Mouse (Mus musculus) kidney, postnatal 0 days (tissue): ENCODE results near the gene Gm10972. TPM values are rescaled to one million over a fixed set of nuclear protein-coding genes. Genes with fewer than 3 reads are reported as not detected.
"Not testable (repeated sequence)": the region's sequence is repeated elsewhere in the genome, so short reads cannot be mapped to it uniquely, and the experiment has no call there.

ENCODE experiments used
- ATAC-seq: fragments of 200-750 bp; cut with Nextera tagmentation; replicated peaks from 2 replicates; pipeline ENCODE4 v1.8.0; 2017; ENCODE audit warnings: low read depth, moderate number of reproducible peaks, moderate TSS enrichment, moderate library complexity; ENCODE audit not compliant: low FRiP score
- DNase-seq: peaks from one replicate; pipeline ENCODE4 v3.0.0-alpha.2; 2016; ENCODE audit warnings: low spot score
- H3K27ac ChIP-seq: fragments of 300-500 bp; sonication (generic); 2 replicates; pipeline ENCODE4 v1.5.1; 2014; ENCODE audit warnings: mild to moderate bottlenecking
- H3K27me3 ChIP-seq: fragments of 300-500 bp; sonication (generic); 2 replicates; pipeline ENCODE4 v1.6.1; 2014; ENCODE audit warnings: low read length, mixed read lengths; ENCODE audit not compliant: insufficient read depth
- H3K36me3 ChIP-seq: fragments of 300-500 bp; sonication (generic); 2 replicates; pipeline ENCODE4 v1.6.1; 2014; ENCODE audit warnings: low read length, mixed read lengths; ENCODE audit not compliant: insufficient read depth
- H3K4me1 ChIP-seq: fragments of 300-500 bp; sonication (generic); replicated peaks from 2 replicates; pipeline ENCODE4 v1.6.1; 2014; ENCODE audit warnings: antibody characterized with exemption, low read length, mixed read lengths; ENCODE audit not compliant: insufficient read depth
- H3K4me2 ChIP-seq: fragments of 300-500 bp; sonication (generic); 2 replicates; pipeline ENCODE4 v1.6.1; 2014; ENCODE audit warnings: mild to moderate bottlenecking, low read length, moderate library complexity, mixed read lengths
- H3K4me3 ChIP-seq: fragments of 300-500 bp; sonication (generic); replicated peaks from 2 replicates; pipeline ENCODE4 v1.5.1; 2014; ENCODE audit warnings: low read depth, low read length
- H3K9ac ChIP-seq: fragments of 300-500 bp; sonication (generic); 2 replicates; pipeline ENCODE4 v1.6.1; 2014; ENCODE audit warnings: low read depth, low read length
- H3K9me3 ChIP-seq: fragments of 300-500 bp; sonication (generic); replicated peaks from 2 replicates; pipeline ENCODE4 v1.6.1; 2016; ENCODE audit warnings: low read length, inconsistent platforms, mixed read lengths
- CTCF ChIP-seq: IDR thresholded peaks from 2 replicates; pipeline ENCODE4 v1.5.1; 2016; ENCODE audit warnings: antibody characterized with exemption, low read depth, mild to moderate bottlenecking, moderate library complexity
- WGBS: fragments of 180-500 bp; shearing (Covaris S2); extraction: QIAGEN DNeasy Blood & Tissue Kit; methylation state at CpG from one replicate; pipeline ENCODE4 v1.1.7; 2014; 5-methylcytosine and 5-hydroxymethylcytosine counted together
- polyA plus RNA-seq: library from polyadenylated mRNA; unstranded; fragments of >200 nt; fragmentation: Nextera tagmentation; extraction: Ambion mirVana; gene quantifications from 2 replicates; pipeline ENCODE4 v1.2.1, GENCODE M21; 2015

Gm10972 gene
- not detected in 2 replicates for polyA plus RNA-seq

GRCm38 (mm10) chr3:94642495-94643162, at the start of gene Gm10972:
Gene Gm10972 (plus strand): TSS chr3:94643112.
- not testable (repeated sequence) for H3K9ac ChIP-seq, H3K9me3 ChIP-seq, H3K36me3 ChIP-seq, DNase-seq, H3K4me3 ChIP-seq, H3K27ac ChIP-seq, ATAC-seq, H3K4me2 ChIP-seq, H3K4me1 ChIP-seq, H3K27me3 ChIP-seq
- 89% methylated on average over 2 of the region's 2 CpGs for WGBS

DNA sequence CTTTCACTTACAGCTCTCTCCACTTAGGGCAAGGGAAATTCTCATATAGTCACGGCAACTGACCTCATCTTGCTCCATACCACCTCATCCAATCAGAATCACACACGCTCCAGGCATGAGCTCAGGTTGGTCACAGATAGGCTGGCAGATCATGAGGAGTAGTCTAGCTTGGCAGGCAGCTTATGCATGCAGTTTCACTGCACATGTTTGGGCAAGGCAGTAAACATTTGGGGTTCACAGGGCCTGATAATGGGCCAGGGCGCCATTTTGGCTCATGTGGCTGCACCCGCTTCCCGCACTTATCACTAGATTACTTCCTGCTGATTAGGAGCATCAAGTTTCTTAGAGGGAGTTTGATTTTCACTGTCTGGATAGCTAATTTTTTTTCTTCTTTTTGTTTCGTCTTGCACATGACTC, 47.0 kb upstream of the Gm10972 start:
- WGBS, result 89% methylated on average over 6 of the region's 6 CpGs
- ATAC-seq (no peak), DNase-seq (no peak)
- Histone ChIP-seq H3K9ac (no peak overlapping the region), H3K27ac (no peak overlapping the region), H3K4me3 (no peak overlapping the region), H3K4me2 (no peak overlapping the region), H3K27me3 (no peaks in the 10 kb centered on the region), H3K4me1 (no peaks in the 10 kb centered on the region), H3K36me3 (no peaks in the 10 kb centered on the region), H3K9me3 (no peaks in the 10 kb centered on the region)
- no peak for TF ChIP-seq CTCF

- no peaks in the 10 kb centered on the region for H3K4me1 ChIP-seq
- 40% methylated on average over 3 of the region's 3 CpGs for WGBS
- no peak overlapping the region for H3K4me2 ChIP-seq
- no peaks in the 10 kb centered on the region for H3K27me3 ChIP-seq
- H3K27ac ChIP-seq, result no peak overlapping the region
- no peak for TF ChIP-seq CTCF
- no peak overlapping the region for H3K4me3 ChIP-seq
- DNase-seq (no peak), ATAC-seq (no peak)
- H3K9me3 ChIP-seq, result no peaks in the 10 kb centered on the region
- no peak overlapping the region for H3K9ac ChIP-seq
- H3K36me3 ChIP-seq, result no peaks in the 10 kb centered on the region
Measured at GRCm38 (mm10) chr3:94597224-94597779, 45.6 kb upstream of the Gm10972 start.

DNA sequence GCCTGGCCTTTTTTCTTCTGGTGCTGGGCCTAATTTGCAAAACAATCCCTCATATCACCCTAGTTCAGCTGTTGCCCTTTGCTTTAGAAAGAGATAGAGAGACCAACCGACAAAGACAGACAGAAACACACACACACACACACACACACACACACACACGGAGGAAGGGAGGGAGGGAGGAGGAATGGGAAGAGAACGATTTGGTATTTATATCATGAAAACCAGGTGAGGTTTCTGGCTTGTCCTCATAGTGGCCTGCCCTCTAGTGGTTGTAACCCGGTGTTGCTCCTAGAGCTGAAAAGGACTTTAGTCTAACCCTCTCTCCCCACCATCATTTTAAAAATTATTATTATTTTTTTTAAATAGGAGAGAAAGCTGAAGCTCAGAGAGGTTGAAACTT, 41.0 kb upstream of the Gm10972 start:
- 0% methylated on average over 4 of the region's 4 CpGs for WGBS
- no peak for ATAC-seq

GRCm38 (mm10) chr3:94609621-94610020, 33.3 kb upstream of the Gm10972 start:
- no peak for TF ChIP-seq CTCF
- 80% methylated on average over 3 of the region's 3 CpGs for WGBS
- Histone ChIP-seq H3K36me3 (no peaks in the 10 kb centered on the region), H3K9me3 (no peaks in the 10 kb centered on the region), H3K4me3 (no peak overlapping the region), H3K27me3 (no peaks in the 10 kb centered on the region), H3K4me1 (no peaks in the 10 kb centered on the region; the same call in 1 of the 2 replicates), H3K4me2 (no peak overlapping the region), H3K9ac (no peak overlapping the region), H3K27ac (no peak overlapping the region)
- ATAC-seq (no peak), DNase-seq (no peak)

More for the DNA sequence above, 41.0 kb upstream of the Gm10972 start:
- Histone ChIP-seq H3K9me3 (no peaks in the 10 kb centered on the region), H3K4me1 (no peaks in the 10 kb centered on the region), H3K27me3 (no peaks in the 10 kb centered on the region), H3K4me3 (no peak overlapping the region), H3K27ac (no peak overlapping the region), H3K36me3 (no peaks in the 10 kb centered on the region), H3K9ac (no peak overlapping the region), H3K4me2 (no peak overlapping the region)
- TF ChIP-seq CTCF, result peak; percentile 85
- peak; percentile 78 for DNase-seq

- ATAC-seq (no peak), DNase-seq (peak; percentile 21)
- H3K4me2 ChIP-seq, result no peak overlapping the region
- no peak overlapping the region for H3K9ac ChIP-seq
- no peaks in the 10 kb centered on the region for H3K36me3 ChIP-seq
- no peaks in the 10 kb centered on the region; the same call in 1 of the 2 replicates for H3K4me1 ChIP-seq
- no peak overlapping the region for H3K4me3 ChIP-seq
- TF ChIP-seq CTCF, result no peak
- 65% methylated on average over 2 of the region's 2 CpGs for WGBS
- no peaks in the 10 kb centered on the region for H3K27me3 ChIP-seq
- H3K9me3 ChIP-seq, result no peaks in the 10 kb centered on the region
- no peak overlapping the region for H3K27ac ChIP-seq
Measured at GRCm38 (mm10) chr3:94610581-94610980, 32.3 kb upstream of the Gm10972 start.
